Mouse (Mus musculus) NIH3T3 (cell line): Measurements from ENCODE around the gene Acsl3.

Experiments used
- DNase-seq: peaks from one replicate; pipeline ENCODE4 v3.0.0-alpha.2; 2012; ENCODE audit warnings: low read depth

Gene Acsl3

DNA sequence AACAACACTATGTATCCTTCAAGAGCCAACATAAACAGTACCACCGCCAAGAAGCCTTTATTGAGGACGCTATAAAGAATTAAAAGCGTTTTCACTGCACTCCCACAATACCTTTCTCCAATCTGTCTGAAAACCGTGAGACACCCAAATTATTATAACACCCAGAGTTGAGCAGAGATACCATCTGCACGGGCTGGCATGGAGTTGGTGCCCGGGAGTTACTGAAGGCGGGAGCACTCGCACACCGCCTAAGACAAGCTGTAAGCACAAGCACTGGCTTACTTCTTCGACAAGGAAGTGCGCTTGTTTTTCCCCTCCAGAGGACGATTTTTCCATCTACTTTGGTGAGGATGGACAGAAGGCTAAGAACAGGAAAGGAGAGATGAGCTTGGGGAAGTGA lies 84.6 kb downstream of the Acsl3 start:
- DNase-seq = no peak

DNA sequence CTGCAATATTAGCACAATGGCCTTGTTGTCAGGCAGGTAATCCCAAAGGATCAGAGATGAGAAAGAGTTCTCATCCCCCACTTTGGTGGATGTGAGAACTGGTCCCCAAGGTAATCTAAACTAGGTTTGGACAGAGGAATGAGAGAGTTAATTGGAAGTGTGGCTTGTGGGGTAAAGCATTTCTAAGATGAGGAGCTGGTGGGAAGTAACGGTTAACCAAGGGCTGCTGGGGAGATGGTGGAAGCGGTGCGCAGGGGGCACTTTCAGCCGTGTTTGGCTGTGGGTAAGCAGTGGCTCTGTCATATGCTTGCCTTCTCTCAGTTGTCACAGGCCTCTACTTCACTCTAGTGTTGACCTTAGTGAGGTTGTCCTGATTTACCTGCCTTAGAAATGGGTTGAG lies 85.7 kb downstream of the Acsl3 start:
- no peak for DNase-seq

- peak; percentile 71 for DNase-seq
Measured at GRCm38 (mm10) chr1:78745230-78745777, 87.7 kb downstream of the Acsl3 start.
